ENCODE assay signal across 8 mouse cellular contexts in genomic region chr1:139454340-139455225, GRCm38 (mm10). TPM values are rescaled to one million over a fixed set of nuclear protein-coding genes. Genes with fewer than 3 reads are reported as not detected.
A peak's percentile ranks its signal among the peaks of the same experiment; 100 is the strongest.
DNase-seq lines count a peak whose midpoint lies in the region; ATAC-seq and TF ChIP-seq lines count a peak whose summit lies in the region.

Gene Aspm (plus strand): TSS chr1:139454772.

- TF ChIP-seq EP300 in heart, adult 2 months (IDR thresholded peaks at IDR 0.05; ENCODE audit: insufficient read depth, low read depth, low read length) = no peak

- H3K79me2 ChIP-seq in heart, adult 2 months (replicated peaks; ENCODE audit: control insufficient read depth, insufficient read depth, low read length) = no peaks in the 10 kb centered on the region; the same call in 1 of the 2 replicates

- intact Hi-C loops in heart, adult 2 months (cut with DNase I) = no loop called here

- under 1% methylated on average over 51 of the region's 65 CpGs for WGBS in embryonic facial prominence, embryonic 14.5 days
- under 1% methylated on average over 65 of the region's 65 CpGs for WGBS in heart, adult 2 months
- WGBS in limb, embryonic 13.5 days = 0% methylated on average over 65 of the region's 65 CpGs
- WGBS in midbrain, embryonic 16.5 days = under 1% methylated on average over 61 of the region's 65 CpGs

- TF ChIP-seq CTCF in heart, adult 2 months (IDR thresholded peaks at IDR 0.05) = no peak

- peak within 1 kb of the TSS; percentile 89 for H3K4me2 ChIP-seq in embryonic facial prominence, embryonic 14.5 days (ENCODE audit: low read depth, low read length)
- H3K4me2 ChIP-seq in limb, embryonic 13.5 days (replicated peaks) = peak within 1 kb of the TSS; percentile 91
- peak within 1 kb of the TSS; percentile 100 for H3K4me2 ChIP-seq in midbrain, embryonic 16.5 days (ENCODE audit: low read length)

- H3K36me3 ChIP-seq in embryonic facial prominence, embryonic 14.5 days (ENCODE audit: control insufficient read depth, insufficient read depth, low read length) = peaks cover 16% of the 10 kb centered on the region; the same call in 1 of the 2 replicates
- no peaks in the 10 kb centered on the region for H3K36me3 ChIP-seq in heart, adult 2 months (ENCODE audit: control insufficient read depth, insufficient read depth, low read length)
- H3K36me3 ChIP-seq in limb, embryonic 13.5 days = peaks cover 21% of the 10 kb centered on the region
- H3K36me3 ChIP-seq in midbrain, embryonic 16.5 days (ENCODE audit: control insufficient read depth, insufficient read depth, low read length) = no peaks in the 10 kb centered on the region

- H3K27me3 ChIP-seq in embryonic facial prominence, embryonic 14.5 days (replicated peaks; ENCODE audit: control insufficient read depth, insufficient read depth, low read length) = no peaks in the 10 kb centered on the region
- no peaks in the 10 kb centered on the region for H3K27me3 ChIP-seq in heart, adult 2 months (ENCODE audit: control insufficient read depth, insufficient read depth, low read length)
- no peaks in the 10 kb centered on the region for H3K27me3 ChIP-seq in limb, embryonic 13.5 days
- H3K27me3 ChIP-seq in midbrain, embryonic 16.5 days (ENCODE audit: control insufficient read depth, insufficient read depth, low read depth, low read length) = no peaks in the 10 kb centered on the region

- TF ChIP-seq POLR2A in heart, adult 2 months (IDR thresholded peaks at IDR 0.05; ENCODE audit: insufficient read depth, low read depth, low read length) = no peak

- H3K27ac ChIP-seq in embryonic facial prominence, embryonic 14.5 days (replicated peaks; ENCODE audit: low read depth, low read length) = peak within 1 kb of the TSS; percentile 8; the same call in 1 of the 2 replicates
- no peak within 1 kb of the TSS for H3K27ac ChIP-seq in heart, adult 2 months
- H3K27ac ChIP-seq in limb, embryonic 13.5 days = 0 out of 2 replicates have a peak within 1 kb of the TSS, but pooled peaks have one; percentile 15
- H3K27ac ChIP-seq in midbrain, embryonic 16.5 days (ENCODE audit: low read length) = no peak within 1 kb of the TSS

- H3K9me3 ChIP-seq in embryonic facial prominence, embryonic 14.5 days (ENCODE audit: control insufficient read depth, low read length) = no peaks in the 10 kb centered on the region
- H3K9me3 ChIP-seq in limb, embryonic 13.5 days = no peaks in the 10 kb centered on the region
- no peaks in the 10 kb centered on the region for H3K9me3 ChIP-seq in midbrain, embryonic 16.5 days (replicated peaks; ENCODE audit: control insufficient read depth, low read length, poor library complexity, severe bottlenecking)

- DNase-seq in 3T3-L1 (ENCODE audit: low read depth, low spot score) = peak; percentile 98
- DNase-seq in adrenal gland, postnatal 4 days (ENCODE audit: low spot score in 2 of 2) = peak; percentile 58 to 74
- DNase-seq in embryonic facial prominence, embryonic 14.5 days (ENCODE audit: low spot score) = peak; percentile 98
- DNase-seq in heart, adult 2 months = peak; percentile 85 to 91
- DNase-seq in kidney, adult 8-10 months = peak; percentile 92
- DNase-seq in spleen, postnatal 10 days (ENCODE audit: low spot score in 2 of 2) = peak; percentile 85 to 93

- peak within 1 kb of the TSS; percentile 76 for H3K9ac ChIP-seq in embryonic facial prominence, embryonic 14.5 days (ENCODE audit: low read depth, low read length)
- peak within 1 kb of the TSS; percentile 23 for H3K9ac ChIP-seq in heart, adult 2 months (ENCODE audit: low read depth, low read length)
- peak within 1 kb of the TSS; percentile 80 for H3K9ac ChIP-seq in limb, embryonic 13.5 days
- peak within 1 kb of the TSS; percentile 58; the same call in 1 of the 2 replicates for H3K9ac ChIP-seq in midbrain, embryonic 16.5 days (ENCODE audit: low read depth, low read length)

- peaks cover 8% of the 10 kb centered on the region for H3K4me1 ChIP-seq in embryonic facial prominence, embryonic 14.5 days (ENCODE audit: control insufficient read depth, insufficient read depth, low read length)
- peaks cover 3% of the 10 kb centered on the region for H3K4me1 ChIP-seq in heart, adult 2 months (ENCODE audit: control insufficient read depth, insufficient read depth, low read length)
- peaks cover 17% of the 10 kb centered on the region for H3K4me1 ChIP-seq in limb, embryonic 13.5 days
- peaks cover 10% of the 10 kb centered on the region for H3K4me1 ChIP-seq in midbrain, embryonic 16.5 days (ENCODE audit: control insufficient read depth, insufficient read depth, low read length)

- peak within 1 kb of the TSS; percentile 83 for H3K4me3 ChIP-seq in embryonic facial prominence, embryonic 14.5 days (ENCODE audit: low read depth, low read length)
- peak within 1 kb of the TSS; percentile 66 for H3K4me3 ChIP-seq in heart, adult 2 months
- H3K4me3 ChIP-seq in limb, embryonic 13.5 days = peak within 1 kb of the TSS; percentile 85
- H3K4me3 ChIP-seq in midbrain, embryonic 16.5 days (ENCODE audit: low read depth, low read length) = peak within 1 kb of the TSS; percentile 82

- peak; percentile 99 for ATAC-seq in embryonic facial prominence, embryonic 14.5 days (ENCODE audit: low read depth)
- peak; percentile 100 for ATAC-seq in limb, embryonic 13.5 days (ENCODE audit: low FRiP score, low read depth)
- ATAC-seq in midbrain, embryonic 16.5 days = peak; percentile 100

RNA-seq across cellular contexts. Expression of gene Aspm, which starts in this region (rescaled TPM):
- 10 to 100 TPM; 14.1 to 15.1 TPM for total RNA-seq in adrenal gland, postnatal 4 days (2021)
- 14.8 and 16.3 TPM in 2 replicates for polyA plus RNA-seq in embryonic facial prominence, embryonic 14.5 days (2014; fragmentation: Nextera tagmentation; extraction: Ambion mirVana)
- under 1 TPM; 0.25 to 0.29 TPM for total RNA-seq in heart, adult 2 months (2021)
- polyA plus RNA-seq in heart, adult 2 months (2012; rRNA removed) = 0.08 and 0.12 TPM in 2 replicates
- polyA plus RNA-seq in limb, embryonic 13.5 days (2015; fragmentation: Nextera tagmentation; extraction: Ambion mirVana) = 15.8 and 16.8 TPM in 2 replicates
- polyA plus RNA-seq in midbrain, embryonic 16.5 days (2015; fragmentation: Nextera tagmentation; extraction: Ambion mirVana) = 1.4 and 2.4 TPM in 2 replicates

Comparison
In these comparisons a context has a peak if more than half of its experiments do, and no peak if none do; other contexts are left out.
1. RNA of gene Aspm (total RNA-seq): 14.1 to 15.1 TPM in adrenal gland, postnatal 4 days; 0.25 to 0.29 TPM in heart, adult 2 months; every median in the first group is over 10 times any median in the second.
2. Peak in DNase-seq, H3K4me3 ChIP-seq and H3K9ac ChIP-seq in heart, adult 2 months; RNA of the gene not detected or under 1 TPM.
3. H3K27ac ChIP-seq: peak in embryonic facial prominence, embryonic 14.5 days (single experiment) and limb, embryonic 13.5 days (single experiment); none in heart, adult 2 months (single experiment) and midbrain, embryonic 16.5 days (single experiment).
4. H3K9ac ChIP-seq: peak in every context shown above with its lines; median percentile 80 in limb, embryonic 13.5 days; 76 in embryonic facial prominence, embryonic 14.5 days; 58 in midbrain, embryonic 16.5 days; 23 in heart, adult 2 months.
5. Peak in every context shown above with its lines, with median percentiles within 50 percentile points of each other: DNase-seq, ATAC-seq, H3K4me2 ChIP-seq and H3K4me3 ChIP-seq.